Mouse (Mus musculus) limb, embryonic 14.5 days (tissue): ENCODE results near the gene Zfp784. TPM values are rescaled to one million over a fixed set of nuclear protein-coding genes. Genes with fewer than 3 reads are reported as not detected.
A peak's percentile ranks its signal among the peaks of the same experiment; 100 is the strongest.
"Not testable (repeated sequence)": the region's sequence is repeated elsewhere in the genome, so short reads cannot be mapped to it uniquely, and the experiment has no call there.

Source experiments
- ATAC-seq: fragments of 200-750 bp; cut with Nextera tagmentation; 2 replicates; pipeline ENCODE4 v1.8.0; 2017; ENCODE audit warnings: low read depth, moderate number of reproducible peaks, moderate TSS enrichment; ENCODE audit not compliant: low FRiP score
- DNase-seq: peaks from one replicate; pipeline ENCODE4 v3.0.0-alpha.2; 2015; ENCODE audit warnings: low spot score
- H3K27ac ChIP-seq: fragments of 300-500 bp; sonication (generic); replicated peaks from 2 replicates; pipeline ENCODE4 v1.5.1; 2014; ENCODE audit warnings: low read depth, mild to moderate bottlenecking, low read length, moderate library complexity, mixed read lengths
- H3K27me3 ChIP-seq: fragments of 300-500 bp; sonication (generic); 2 replicates; pipeline ENCODE4 v1.6.1; 2014; ENCODE audit warnings: low read length, mixed read lengths; ENCODE audit not compliant: control insufficient read depth, insufficient read depth
- H3K36me3 ChIP-seq: fragments of 300-500 bp; sonication (generic); 2 replicates; pipeline ENCODE4 v1.6.1; 2014; ENCODE audit warnings: mild to moderate bottlenecking, low read length, moderate library complexity, mixed read lengths; ENCODE audit not compliant: control insufficient read depth, insufficient read depth
- H3K4me1 ChIP-seq: fragments of 300-500 bp; sonication (generic); 2 replicates; pipeline ENCODE4 v1.6.1; 2014; ENCODE audit warnings: antibody characterized with exemption, low read length, mixed read lengths; ENCODE audit not compliant: control insufficient read depth, insufficient read depth
- H3K4me2 ChIP-seq: fragments of 300-500 bp; sonication (generic); replicated peaks from 2 replicates; pipeline ENCODE4 v1.6.1; 2014; ENCODE audit warnings: low read depth, mild to moderate bottlenecking, low read length, moderate library complexity; ENCODE audit not compliant: severe bottlenecking
- H3K4me3 ChIP-seq: fragments of 300-500 bp; sonication (generic); replicated peaks from 2 replicates; pipeline ENCODE4 v1.5.1; 2014; ENCODE audit warnings: low read length
- H3K9ac ChIP-seq: fragments of 300-500 bp; sonication (generic); 2 replicates; pipeline ENCODE4 v1.6.1; 2014; ENCODE audit warnings: mild to moderate bottlenecking, low read depth, low read length, moderate library complexity; ENCODE audit not compliant: severe bottlenecking
- H3K9me3 ChIP-seq: fragments of 300-500 bp; sonication (generic); 2 replicates; pipeline ENCODE4 v1.6.1; 2016; ENCODE audit warnings: low read length; ENCODE audit not compliant: control insufficient read depth
- POLR2A ChIP-seq: fragments of 200-500 bp; IDR thresholded peaks from 2 replicates; pipeline ENCODE4 v1.8.0; 2012; ENCODE audit warnings: inconsistent platforms, mild to moderate bottlenecking, moderate library complexity, borderline replicate concordance; ENCODE audit not compliant: insufficient read depth, insufficient read length; ENCODE audit errors: extremely low read depth
- WGBS: fragments of 180-500 bp; shearing (Covaris S2); extraction: QIAGEN DNeasy Blood & Tissue Kit; methylation state at CpG from one replicate; pipeline ENCODE4 v1.1.7; 2014; 5-methylcytosine and 5-hydroxymethylcytosine counted together
- polyA plus RNA-seq, 2 experiments: library from polyadenylated mRNA; depleted of rRNA in 1 of 2; stranded (reverse) in 1 of 2; unstranded in 1 of 2; fragments of >200 nt; fragmentation: Nextera tagmentation in 1 of 2; extraction: Ambion mirVana in 1 of 2; gene quantifications; 2 replicates each; pipeline versions ENCODE4 v1.2.1 to v1.2.3; 2012 to 2014

Zfp784 gene
- polyA plus RNA-seq, 2 experiments = 5.6 to 6.8 TPM

- DNase-seq (no peak), ATAC-seq (no peak)
- Histone ChIP-seq H3K27me3 (no peaks in the 10 kb centered on the region), H3K9ac (no peak overlapping the region; the same call in 1 of the 2 replicates), H3K9me3 (no peaks in the 10 kb centered on the region), H3K4me1 (peaks cover 10% of the 10 kb centered on the region; the same call in 1 of the 2 replicates), H3K4me2 (no peak overlapping the region; the same call in 1 of the 2 replicates), H3K27ac (no peak overlapping the region), H3K4me3 (no peak overlapping the region), H3K36me3 (peaks cover 52% of the 10 kb centered on the region)
- WGBS = 96% methylated on average over 2 of the region's 2 CpGs
- no peak for TF ChIP-seq POLR2A
Observed at GRCm38 (mm10) chr7:5081939-5082338, 43.7 kb upstream of the Zfp784 start.

- Histone ChIP-seq H3K4me1 (peaks cover 10% of the 10 kb centered on the region; the same call in 1 of the 2 replicates), H3K9me3 (no peaks in the 10 kb centered on the region), H3K4me3 (peak overlapping the region; percentile 99), H3K27me3 (no peaks in the 10 kb centered on the region), H3K36me3 (peaks cover 54% of the 10 kb centered on the region), H3K27ac (peak overlapping the region; percentile 90; the same call in 1 of the 2 replicates), H3K4me2 (peak overlapping the region; percentile 87), H3K9ac (peak overlapping the region; percentile 97)
- ATAC-seq = no peak
- no peak for TF ChIP-seq POLR2A
- WGBS = 69% methylated on average over 6 of the region's 6 CpGs
- no peak for DNase-seq
Observed at GRCm38 (mm10) chr7:5081241-5081640, 43.0 kb upstream of the Zfp784 start.

GRCm38 (mm10) chr7:5080815-5081214 is 42.6 kb upstream of the Zfp784 start:
- no peak for ATAC-seq
- peaks cover 54% of the 10 kb centered on the region for H3K36me3 ChIP-seq

GRCm38 (mm10) chr7:5080010-5080751 is 41.9 kb upstream of the Zfp784 start, which contains the start of gene Epn1:
Epn1 (plus strand) TSS chr7:5080235.
- H3K27me3 ChIP-seq = no peaks in the 10 kb centered on the region
- peaks cover 58% of the 10 kb centered on the region for H3K36me3 ChIP-seq
- TF ChIP-seq POLR2A = 0 out of 2 replicates have a peak, but pooled peaks have one; percentile 5
- peak within 1 kb of the TSS; percentile 97 for H3K9ac ChIP-seq
- WGBS = under 1% methylated on average over 67 of the region's 81 CpGs
- peak within 1 kb of the TSS; percentile 90 for H3K27ac ChIP-seq
- H3K9me3 ChIP-seq = no peaks in the 10 kb centered on the region
- peak within 1 kb of the TSS; percentile 99 for H3K4me3 ChIP-seq
- ATAC-seq (peak; percentile 97), DNase-seq (peak; percentile 95)
- peaks cover 10% of the 10 kb centered on the region; the same call in 1 of the 2 replicates for H3K4me1 ChIP-seq
- H3K4me2 ChIP-seq = peak within 1 kb of the TSS; percentile 87

More at GRCm38 (mm10) chr7:5080815-5081214, 42.6 kb upstream of the Zfp784 start:
- TF ChIP-seq POLR2A = no peak
- WGBS = 7% methylated on average over 6 of the region's 6 CpGs
- H3K27me3 ChIP-seq = no peaks in the 10 kb centered on the region
- no peak for DNase-seq
- H3K4me2 ChIP-seq = peak overlapping the region; percentile 87
- no peaks in the 10 kb centered on the region for H3K9me3 ChIP-seq
- peak overlapping the region; percentile 99 for H3K4me3 ChIP-seq
- H3K4me1 ChIP-seq = peaks cover 10% of the 10 kb centered on the region; the same call in 1 of the 2 replicates
- peak overlapping the region; percentile 97 for H3K9ac ChIP-seq
- peak overlapping the region; percentile 90 for H3K27ac ChIP-seq

GRCm38 (mm10) chr7:5079365-5080009 is 41.2 kb upstream of the Zfp784 start:
- not testable (repeated sequence) for H3K9me3 ChIP-seq, H3K4me1 ChIP-seq, H3K27me3 ChIP-seq, DNase-seq
- Histone ChIP-seq H3K4me2 (peak overlapping the region; percentile 87), H3K9ac (peak overlapping the region; percentile 97; the same call in 1 of the 2 replicates), H3K36me3 (peaks cover 62% of the 10 kb centered on the region), H3K4me3 (peak overlapping the region; percentile 99), H3K27ac (peak overlapping the region; percentile 90)
- peak; percentile 0; the same call in 1 of the 2 replicates for ATAC-seq
- TF ChIP-seq POLR2A = 0 out of 2 replicates have a peak, but pooled peaks have one; percentile 4
- 38% methylated on average over 7 of the region's 13 CpGs for WGBS
